Mouse (Mus musculus): ENCODE data around the gene Fmo3.

DNA sequence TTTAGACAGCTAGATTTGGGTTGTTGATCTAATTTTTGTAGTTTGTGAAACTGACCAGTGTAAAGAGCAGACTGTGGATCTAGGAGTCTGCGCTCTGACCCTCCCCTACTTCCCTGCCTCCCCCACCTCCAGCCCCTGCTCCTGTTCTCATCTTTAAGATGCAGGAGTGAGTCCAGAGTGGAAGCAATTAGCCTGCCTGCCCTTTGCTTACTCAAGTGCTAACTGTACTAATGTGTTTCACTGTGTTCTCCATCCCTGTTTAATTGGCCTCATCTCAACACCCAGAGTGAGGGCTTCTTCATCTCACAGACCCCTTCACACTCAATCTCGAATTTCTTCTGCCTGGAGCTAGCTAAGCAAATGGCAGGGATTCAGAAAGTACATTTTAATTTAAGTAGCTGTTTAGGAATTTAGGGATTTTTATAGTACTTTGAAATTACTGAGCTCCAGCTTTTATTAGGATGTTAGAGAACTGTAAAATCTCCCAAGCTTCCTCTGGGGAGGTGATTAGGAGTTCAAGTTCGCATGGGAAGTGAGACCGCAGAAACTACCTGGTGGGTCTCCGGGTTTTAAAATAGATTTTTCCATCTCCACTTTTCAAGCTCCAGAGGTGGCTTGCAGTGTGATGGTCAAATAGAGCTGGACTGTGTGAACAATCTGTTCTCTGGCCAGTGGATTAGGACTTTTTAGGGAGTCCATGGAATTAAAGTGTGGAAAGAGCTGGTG, 46.2 kb downstream of the Fmo3 start:
- no peak for TF ChIP-seq CTCF (IDR thresholded peaks at IDR 0.05; ENCODE audit: low read depth)
- TF ChIP-seq EP300 (IDR thresholded peaks at IDR 0.05; ENCODE audit: low read depth), result no peak
